Mouse (Mus musculus) embryonic facial prominence, embryonic 15.5 days (tissue): ENCODE data around the gene Lypd6. TPM values are rescaled to one million over a fixed set of nuclear protein-coding genes. Genes with fewer than 3 reads are reported as not detected.

Experiments used
- ATAC-seq: fragments of 200-750 bp; cut with Nextera tagmentation; 2 replicates; pipeline ENCODE4 v1.8.0; 2017; ENCODE audit warnings: low read depth, moderate TSS enrichment; ENCODE audit not compliant: insufficient number of reproducible peaks, low FRiP score, low TSS enrichment
- H3K27ac ChIP-seq: fragments of 300-500 bp; sonication (generic); replicated peaks from 2 replicates; pipeline ENCODE4 v1.5.1; 2015; ENCODE audit warnings: mild to moderate bottlenecking, inconsistent platforms
- H3K27me3 ChIP-seq: fragments of 300-500 bp; sonication (generic); 2 replicates; pipeline ENCODE4 v1.6.1; 2015; ENCODE audit warnings: inconsistent platforms
- H3K36me3 ChIP-seq: fragments of 300-500 bp; sonication (generic); 2 replicates; pipeline ENCODE4 v1.6.1; 2015; ENCODE audit warnings: mild to moderate bottlenecking, inconsistent platforms
- H3K4me1 ChIP-seq: fragments of 300-500 bp; sonication (generic); 2 replicates; pipeline ENCODE4 v1.6.1; 2015; ENCODE audit warnings: inconsistent platforms
- H3K4me2 ChIP-seq: fragments of 300-500 bp; sonication (generic); replicated peaks from 2 replicates; pipeline ENCODE4 v1.6.1; 2015; ENCODE audit warnings: mild to moderate bottlenecking, inconsistent platforms
- H3K4me3 ChIP-seq: fragments of 300-500 bp; sonication (generic); replicated peaks from 2 replicates; pipeline ENCODE4 v1.5.1; 2015; ENCODE audit warnings: mild to moderate bottlenecking, inconsistent platforms
- H3K9ac ChIP-seq: fragments of 300-500 bp; sonication (generic); 2 replicates; pipeline ENCODE4 v1.6.1; 2015; ENCODE audit warnings: inconsistent platforms
- H3K9me3 ChIP-seq: fragments of 300-500 bp; sonication (generic); replicated peaks from 2 replicates; pipeline ENCODE4 v1.6.1; 2016; ENCODE audit warnings: inconsistent platforms
- WGBS: fragments of 180-500 bp; shearing (Covaris S2); methylation state at CpG from one replicate; pipeline ENCODE4 v1.1.7; 2015; 5-methylcytosine and 5-hydroxymethylcytosine counted together
- polyA plus RNA-seq: library from polyadenylated mRNA; unstranded; fragments of >200 nt; fragmentation: Nextera tagmentation; extraction: Ambion mirVana; gene quantifications from 2 replicates; pipeline ENCODE4 v1.2.1, GENCODE M21; 2015

Gene Lypd6
- polyA plus RNA-seq, 1 experiment from 2014 or later: 7.5 TPM

DNA sequence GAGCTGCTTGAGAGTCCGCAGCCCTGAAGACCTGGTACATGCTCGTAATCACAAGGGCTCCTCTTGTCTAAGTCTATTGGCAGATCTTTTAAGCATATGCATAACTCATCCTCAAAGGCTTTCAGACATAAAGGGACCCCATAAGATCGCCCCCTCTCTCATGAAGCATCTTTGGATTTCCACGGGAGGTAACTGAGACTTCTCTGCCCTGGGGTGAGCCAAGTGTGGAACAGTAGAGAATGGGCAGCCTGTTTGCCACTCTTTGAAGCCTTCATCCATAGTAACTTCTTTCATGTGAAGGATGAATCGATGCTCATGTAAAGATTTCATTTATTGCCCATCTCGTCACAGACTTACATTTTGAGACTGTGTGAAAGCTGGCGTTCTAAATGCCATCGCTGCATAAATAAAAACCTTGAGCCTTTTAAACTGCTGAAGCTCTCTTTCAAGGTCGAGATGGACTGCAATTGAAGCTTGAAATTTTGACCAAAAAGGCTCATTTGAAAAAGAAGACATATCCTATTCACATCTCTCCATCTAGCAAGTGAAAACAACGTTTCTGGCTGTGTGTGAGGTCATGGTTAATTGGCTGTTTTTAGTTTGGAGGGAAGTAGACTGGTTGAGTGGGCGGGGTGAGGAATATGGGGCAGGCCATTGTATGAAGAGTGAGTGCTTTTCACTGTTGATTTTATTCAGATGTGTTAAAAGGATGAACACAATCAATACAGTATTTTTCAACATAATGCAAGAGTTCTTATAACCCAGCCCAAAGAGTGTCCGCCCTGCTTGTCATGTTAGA lies 107.7 kb downstream of the Lypd6 start:
- Histone ChIP-seq H3K36me3 (no peaks in the 10 kb centered on the region), H3K4me2 (no peak overlapping the region), H3K9ac (no peak overlapping the region), H3K27ac (no peak overlapping the region), H3K4me3 (no peak overlapping the region), H3K4me1 (no peaks in the 10 kb centered on the region), H3K9me3 (no peaks in the 10 kb centered on the region), H3K27me3 (no peaks in the 10 kb centered on the region)
- no peak for ATAC-seq
- WGBS: 75% methylated on average over 12 of the region's 12 CpGs

GRCm38 (mm10) chr2:50175709-50176108 lies 109.5 kb downstream of the Lypd6 start:
- Histone ChIP-seq H3K4me2 (no peak overlapping the region), H3K36me3 (no peaks in the 10 kb centered on the region), H3K4me1 (no peaks in the 10 kb centered on the region), H3K9me3 (no peaks in the 10 kb centered on the region), H3K9ac (no peak overlapping the region), H3K27ac (no peak overlapping the region), H3K27me3 (no peaks in the 10 kb centered on the region), H3K4me3 (no peak overlapping the region)
- 47% methylated on average over 4 of the region's 4 CpGs for WGBS
- ATAC-seq: no peak

GRCm38 (mm10) chr2:50179164-50179563 lies 112.9 kb downstream of the Lypd6 start:
- no peaks in the 10 kb centered on the region for H3K9me3 ChIP-seq
- no peak overlapping the region for H3K27ac ChIP-seq
- no peak overlapping the region for H3K9ac ChIP-seq
- no peak overlapping the region for H3K4me2 ChIP-seq
- no peak overlapping the region for H3K4me3 ChIP-seq
- no peaks in the 10 kb centered on the region for H3K4me1 ChIP-seq
- no peaks in the 10 kb centered on the region for H3K27me3 ChIP-seq
- no peak for ATAC-seq
- no peaks in the 10 kb centered on the region for H3K36me3 ChIP-seq
- 63% methylated on average over 5 of the region's 5 CpGs for WGBS

DNA sequence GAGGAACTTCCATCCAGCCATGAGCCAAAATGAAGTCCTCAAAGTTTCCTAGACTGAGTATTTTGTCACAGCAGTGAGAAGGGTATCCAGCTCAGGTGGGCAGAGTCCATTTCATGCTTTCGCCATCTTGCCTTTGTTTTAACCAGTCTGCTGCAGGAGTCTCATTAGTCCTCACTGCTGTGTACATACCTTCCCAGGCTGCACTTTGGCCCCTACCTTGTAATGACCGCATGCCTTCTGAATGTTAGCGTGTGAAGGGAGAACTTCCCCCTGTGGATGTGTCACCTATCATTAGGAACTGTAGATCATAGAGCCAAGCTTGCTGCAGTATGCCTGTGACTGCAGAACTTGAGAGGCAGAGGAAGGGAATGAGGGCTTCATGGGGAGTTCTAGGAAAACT lies 114.2 kb downstream of the Lypd6 start:
- no peaks in the 10 kb centered on the region for H3K4me1 ChIP-seq

DNA sequence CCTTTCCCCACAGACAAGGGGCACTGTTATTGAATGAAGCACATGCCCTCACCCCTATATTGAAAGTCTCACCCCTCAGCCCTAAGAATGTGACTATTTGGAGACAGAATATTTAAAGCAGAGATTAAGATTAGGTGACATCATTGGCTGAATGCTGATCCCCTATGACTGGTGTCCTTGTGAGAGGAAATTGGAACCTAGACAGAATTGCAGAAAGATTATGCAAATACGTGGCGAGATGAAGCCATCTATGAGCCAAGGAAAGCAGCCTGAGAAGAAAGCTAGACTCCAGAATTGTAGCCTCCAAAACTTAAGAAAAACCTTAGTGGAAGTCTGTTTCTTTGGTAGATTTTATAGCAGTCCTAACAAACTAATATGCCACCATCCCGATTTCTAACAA lies 115.1 kb downstream of the Lypd6 start:
- Histone ChIP-seq H3K27me3 (no peaks in the 10 kb centered on the region), H3K4me3 (no peak overlapping the region)
- ATAC-seq: no peak

More for the DNA sequence above, 114.2 kb downstream of the Lypd6 start:
- no peaks in the 10 kb centered on the region for H3K36me3 ChIP-seq
- no peaks in the 10 kb centered on the region for H3K9me3 ChIP-seq
- no peak for ATAC-seq
- no peak overlapping the region for H3K4me3 ChIP-seq
- 93% methylated on average over 3 of the region's 3 CpGs for WGBS
- H3K4me2 ChIP-seq: no peak overlapping the region
- H3K27ac ChIP-seq: no peak overlapping the region
- no peaks in the 10 kb centered on the region for H3K27me3 ChIP-seq
- no peak overlapping the region for H3K9ac ChIP-seq

GRCm38 (mm10) chr2:50186711-50187405 lies 120.6 kb downstream of the Lypd6 start:
- H3K4me3 ChIP-seq: no peak overlapping the region
- no peak overlapping the region for H3K4me2 ChIP-seq

More for the DNA sequence above, 115.1 kb downstream of the Lypd6 start:
- no peak overlapping the region for H3K27ac ChIP-seq
- no peaks in the 10 kb centered on the region for H3K4me1 ChIP-seq
- WGBS: 83% methylated on average over 3 of the region's 3 CpGs
- H3K9me3 ChIP-seq: no peaks in the 10 kb centered on the region
- no peak overlapping the region for H3K4me2 ChIP-seq
- no peaks in the 10 kb centered on the region for H3K36me3 ChIP-seq
- no peak overlapping the region for H3K9ac ChIP-seq

DNA sequence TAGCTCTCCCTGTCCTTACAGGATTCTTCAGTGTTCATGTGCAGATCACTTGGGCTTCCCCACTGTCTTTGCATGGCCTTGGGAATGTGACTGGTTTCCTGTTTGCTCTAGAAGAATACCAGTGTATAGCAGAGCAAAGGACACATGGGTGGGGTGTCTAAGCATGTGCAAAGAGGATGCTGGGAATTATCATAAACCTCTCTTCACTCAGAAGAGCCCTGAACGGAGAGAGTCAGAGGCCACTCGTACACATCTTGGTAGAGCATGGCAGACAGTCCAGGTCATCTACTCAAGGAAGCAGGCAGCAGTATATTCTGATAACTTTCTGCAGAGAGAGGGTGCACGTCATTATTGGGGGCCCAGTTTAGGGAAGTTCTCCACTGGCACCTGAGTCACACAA lies 122.6 kb downstream of the Lypd6 start:
- no peaks in the 10 kb centered on the region; the same call in 1 of the 2 replicates for H3K4me1 ChIP-seq
- H3K36me3 ChIP-seq: no peaks in the 10 kb centered on the region
- H3K27me3 ChIP-seq: no peaks in the 10 kb centered on the region
- WGBS: 81% methylated on average over 3 of the region's 3 CpGs
- no peak for ATAC-seq
- H3K4me2 ChIP-seq: no peak overlapping the region
- no peaks in the 10 kb centered on the region for H3K9me3 ChIP-seq
- H3K27ac ChIP-seq: no peak overlapping the region
- H3K9ac ChIP-seq: no peak overlapping the region
- no peak overlapping the region for H3K4me3 ChIP-seq

More at GRCm38 (mm10) chr2:50186711-50187405, 120.6 kb downstream of the Lypd6 start:
- Histone ChIP-seq H3K4me1 (no peaks in the 10 kb centered on the region; the same call in 1 of the 2 replicates), H3K9me3 (no peaks in the 10 kb centered on the region), H3K27me3 (no peaks in the 10 kb centered on the region), H3K36me3 (no peaks in the 10 kb centered on the region), H3K9ac (no peak overlapping the region), H3K27ac (no peak overlapping the region)
- no peak for ATAC-seq
- WGBS: 33% methylated on average over 12 of the region's 12 CpGs

- WGBS: 67% methylated on average over 1 of the region's 1 CpGs
- 0 out of 2 replicates have a peak, but pooled peaks cover 3% of the 10 kb centered on the region for H3K4me1 ChIP-seq
- ATAC-seq: no peak
- no peak overlapping the region for H3K4me2 ChIP-seq
- no peak overlapping the region for H3K27ac ChIP-seq
- H3K4me3 ChIP-seq: no peak overlapping the region
- no peaks in the 10 kb centered on the region for H3K9me3 ChIP-seq
- H3K36me3 ChIP-seq: no peaks in the 10 kb centered on the region
- H3K27me3 ChIP-seq: no peaks in the 10 kb centered on the region
- H3K9ac ChIP-seq: no peak overlapping the region
Measured at GRCm38 (mm10) chr2:50196681-50197080, 130.5 kb downstream of the Lypd6 start.

DNA sequence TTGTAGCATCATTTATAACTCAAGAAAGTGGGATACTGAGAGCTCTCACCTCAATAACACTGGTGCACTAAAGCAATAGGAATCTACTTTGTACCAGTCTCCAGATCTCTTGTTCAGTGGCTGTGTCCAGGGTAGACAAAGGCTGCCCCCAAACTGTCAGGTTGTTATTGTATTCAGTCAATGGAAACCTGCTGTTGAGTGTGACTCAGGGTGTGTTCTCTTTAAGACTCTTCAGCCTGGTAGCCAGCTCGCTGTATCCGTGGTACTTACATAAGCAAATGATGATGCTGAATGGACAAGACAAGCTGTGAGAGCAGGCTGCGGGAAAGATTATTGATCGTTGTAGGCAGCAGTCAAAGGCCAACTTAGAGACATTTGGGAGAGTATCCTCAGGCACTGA lies 131.6 kb downstream of the Lypd6 start:
- H3K9me3 ChIP-seq: no peaks in the 10 kb centered on the region
- H3K27ac ChIP-seq: no peak overlapping the region
- ATAC-seq: no peak
- H3K27me3 ChIP-seq: no peaks in the 10 kb centered on the region
- WGBS: 88% methylated on average over 4 of the region's 4 CpGs
- H3K9ac ChIP-seq: no peak overlapping the region
- no peaks in the 10 kb centered on the region for H3K36me3 ChIP-seq
- H3K4me2 ChIP-seq: no peak overlapping the region
- no peak overlapping the region for H3K4me3 ChIP-seq
- H3K4me1 ChIP-seq: 0 out of 2 replicates have a peak, but pooled peaks cover 3% of the 10 kb centered on the region

GRCm38 (mm10) chr2:50200541-50200940 lies 134.3 kb downstream of the Lypd6 start:
- Histone ChIP-seq H3K4me2 (no peak overlapping the region), H3K9me3 (no peaks in the 10 kb centered on the region), H3K27me3 (no peaks in the 10 kb centered on the region), H3K4me1 (0 out of 2 replicates have a peak, but pooled peaks cover 3% of the 10 kb centered on the region), H3K27ac (no peak overlapping the region), H3K36me3 (no peaks in the 10 kb centered on the region), H3K9ac (no peak overlapping the region), H3K4me3 (no peak overlapping the region)
- no peak for ATAC-seq
- WGBS: 67% methylated on average over 2 of the region's 2 CpGs

DNA sequence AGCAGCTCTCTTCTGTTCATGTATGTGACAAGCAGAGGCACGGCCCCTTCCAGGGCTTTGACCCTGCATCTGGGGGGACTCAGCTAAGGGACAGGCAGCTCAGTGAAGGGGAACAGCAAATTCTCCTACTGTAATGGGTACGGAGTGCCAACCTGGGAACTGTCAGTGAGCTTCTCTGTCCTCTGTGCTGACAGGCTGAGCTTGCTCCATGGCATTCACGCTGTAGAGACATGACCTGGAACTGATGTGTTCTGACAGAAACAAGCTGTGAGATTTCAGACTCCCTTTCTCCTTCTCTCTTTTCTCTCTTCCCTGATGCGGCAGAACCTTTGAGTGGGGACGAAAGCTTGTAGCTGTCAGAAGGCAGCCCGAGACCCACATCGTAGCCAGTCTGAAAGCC lies 154.3 kb downstream of the Lypd6 start:
- no peaks in the 10 kb centered on the region for H3K4me1 ChIP-seq
- WGBS: 64% methylated on average over 7 of the region's 7 CpGs
- H3K9ac ChIP-seq: no peak overlapping the region
- no peak overlapping the region for H3K4me2 ChIP-seq
- H3K27ac ChIP-seq: no peak overlapping the region
- no peak for ATAC-seq
- no peaks in the 10 kb centered on the region for H3K9me3 ChIP-seq
- H3K27me3 ChIP-seq: no peaks in the 10 kb centered on the region
- no peaks in the 10 kb centered on the region for H3K36me3 ChIP-seq
- H3K4me3 ChIP-seq: no peak overlapping the region
